Mouse (Mus musculus) E14TG2a.4 (cell line): ENCODE results near the gene Kirrel3.

Source experiments
- H3K27me3 ChIP-seq: 2 replicates; pipeline ENCODE4 v1.6.1; 2014; ENCODE audit warnings: low read length, control low read depth; ENCODE audit not compliant: insufficient read depth
- H3K36me3 ChIP-seq: 2 replicates; pipeline ENCODE4 v1.6.1; 2014; ENCODE audit warnings: low read length, control low read depth; ENCODE audit not compliant: insufficient read depth
- H3K4me1 ChIP-seq: replicated peaks from 2 replicates; pipeline ENCODE4 v1.6.1; 2014; ENCODE audit warnings: low read depth, low read length, control low read depth
- H3K4me3 ChIP-seq: replicated peaks from 2 replicates; pipeline ENCODE4 v1.5.1; 2014; ENCODE audit warnings: mild to moderate bottlenecking, low read length
- H3K9me3 ChIP-seq: 2 replicates; pipeline ENCODE4 v1.6.1; 2014; ENCODE audit warnings: low read length, control low read depth
- CTCF ChIP-seq: conservative IDR thresholded peaks from 2 replicates; pipeline ENCODE4 v1.5.1; 2014; ENCODE audit warnings: low read length
- NANOG ChIP-seq: IDR thresholded peaks from 2 replicates; pipeline ENCODE4 v1.6.1; 2014; ENCODE audit warnings: borderline replicate concordance, low read length, mixed read lengths
- POU5F1 ChIP-seq: IDR thresholded peaks from 2 replicates; pipeline ENCODE4 v1.6.1; 2014; ENCODE audit warnings: low read length, borderline replicate concordance

Gene Kirrel3

DNA sequence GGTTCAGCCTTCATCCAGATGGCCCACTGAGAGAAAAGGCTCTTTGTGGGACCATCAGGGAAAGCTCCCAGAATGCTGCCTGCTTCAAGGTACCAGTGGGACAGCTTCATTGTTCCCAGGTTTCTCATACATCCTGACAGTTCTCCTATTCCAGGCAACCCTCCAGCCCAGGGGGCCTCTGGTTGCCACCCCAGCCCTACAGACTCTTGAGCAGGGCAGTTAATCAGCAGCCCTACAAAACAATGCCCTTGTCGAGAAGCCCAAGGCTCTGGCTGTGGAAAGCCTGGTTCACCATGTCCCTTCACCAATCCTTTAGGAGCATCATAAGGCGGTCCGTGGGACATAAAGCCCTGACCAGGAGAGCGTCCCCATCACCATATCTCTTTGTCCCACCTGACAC lies 567.0 kb downstream of the Kirrel3 start:
- no peaks in the 10 kb centered on the region for H3K9me3 ChIP-seq
- H3K36me3 ChIP-seq: peaks cover 42% of the 10 kb centered on the region
- TF ChIP-seq NANOG: no peak
- no peak overlapping the region for H3K4me3 ChIP-seq
- H3K4me1 ChIP-seq: no peaks in the 10 kb centered on the region
- no peaks in the 10 kb centered on the region for H3K27me3 ChIP-seq

DNA sequence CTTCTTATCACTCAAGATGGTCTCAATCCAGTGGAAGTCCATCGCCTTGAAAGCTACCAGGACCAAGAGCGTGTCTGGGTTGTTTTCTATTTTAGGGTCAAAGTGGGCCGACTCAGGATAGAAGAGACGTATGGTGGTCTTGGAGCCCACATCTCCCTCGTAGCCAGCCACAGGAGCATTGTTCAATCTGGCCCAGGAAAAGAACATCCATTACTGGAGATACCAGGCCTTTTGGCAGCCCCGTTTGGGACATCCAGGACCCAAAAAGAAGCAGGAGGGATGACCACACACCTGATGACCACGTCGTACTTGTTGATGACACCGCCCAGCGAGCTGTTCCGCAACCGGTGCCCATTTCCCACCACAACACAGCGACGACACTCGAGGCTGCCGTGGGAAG lies 567.4 kb downstream of the Kirrel3 start:
- Histone ChIP-seq H3K4me3 (no peak overlapping the region), H3K9me3 (no peaks in the 10 kb centered on the region), H3K36me3 (peaks cover 38% of the 10 kb centered on the region), H3K4me1 (no peaks in the 10 kb centered on the region), H3K27me3 (no peaks in the 10 kb centered on the region)
- TF ChIP-seq CTCF (no peak), POU5F1 (no peak), NANOG (no peak)

DNA sequence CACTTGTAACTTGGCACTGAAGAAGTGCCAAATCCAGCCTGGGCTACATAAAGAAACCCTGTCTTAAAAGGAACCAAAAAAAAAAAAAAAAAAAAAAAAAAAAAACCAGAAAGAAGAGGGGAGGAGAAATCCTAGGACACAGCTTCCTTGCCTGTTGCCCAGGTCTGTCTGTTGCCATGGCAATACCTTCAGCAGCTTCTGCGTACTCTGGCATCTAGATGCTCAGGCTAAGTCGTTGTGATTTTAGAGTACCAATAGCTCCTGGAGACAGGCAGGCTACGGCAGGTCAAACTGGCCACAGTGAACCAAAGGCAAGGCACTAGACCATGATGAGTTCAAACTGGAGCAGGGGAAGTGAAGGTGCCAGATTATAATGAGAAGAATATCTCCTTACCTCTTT lies 568.0 kb downstream of the Kirrel3 start:
- H3K36me3 ChIP-seq: peaks cover 35% of the 10 kb centered on the region
- H3K9me3 ChIP-seq: no peaks in the 10 kb centered on the region
- no peaks in the 10 kb centered on the region for H3K4me1 ChIP-seq
- TF ChIP-seq POU5F1 (no peak), NANOG (no peak), CTCF (no peak)
- H3K27me3 ChIP-seq: no peaks in the 10 kb centered on the region
- H3K4me3 ChIP-seq: no peak overlapping the region

DNA sequence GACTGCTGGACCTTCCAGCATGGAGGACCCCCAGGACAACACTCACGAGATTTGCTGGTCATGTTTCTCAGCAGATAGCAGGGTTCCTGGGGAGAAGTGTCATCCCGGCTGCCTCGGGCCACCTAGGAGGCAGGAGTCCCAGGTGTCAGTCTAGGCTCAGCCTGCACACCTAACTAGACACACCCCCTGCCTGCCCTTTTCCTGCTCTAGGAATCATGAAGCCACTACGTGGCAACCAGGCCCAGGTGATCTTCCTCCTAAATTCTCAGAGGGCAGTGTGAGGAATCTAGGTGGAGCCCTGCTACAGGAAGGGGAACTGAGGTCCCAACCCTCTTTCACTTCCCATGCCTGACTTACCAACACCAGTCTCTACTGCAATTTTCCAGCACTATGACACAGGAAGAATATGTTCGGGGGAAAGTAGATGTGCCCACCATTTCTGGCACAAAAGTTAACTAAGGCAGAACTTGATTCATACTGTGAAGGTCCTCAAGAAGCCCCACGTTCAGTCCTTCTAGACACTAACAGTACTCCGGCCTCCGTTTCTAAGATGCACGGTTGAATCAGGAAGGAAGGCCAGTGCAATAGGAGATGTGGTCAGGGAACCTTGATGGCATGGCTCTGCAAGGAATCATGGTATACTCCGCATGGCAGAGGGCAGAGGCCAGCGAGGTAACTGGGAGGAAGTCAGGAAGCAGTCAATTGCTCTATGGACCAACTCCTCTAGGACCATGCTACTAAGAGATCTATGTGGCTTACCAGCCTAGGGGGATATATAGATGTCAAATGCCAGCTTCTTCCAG lies 570.0 kb downstream of the Kirrel3 start:
- TF ChIP-seq NANOG: no peak
- no peak for TF ChIP-seq POU5F1
- no peak for TF ChIP-seq CTCF
- no peaks in the 10 kb centered on the region for H3K9me3 ChIP-seq
- H3K27me3 ChIP-seq: no peaks in the 10 kb centered on the region
- H3K4me3 ChIP-seq: no peak overlapping the region
- H3K36me3 ChIP-seq: peaks cover 29% of the 10 kb centered on the region
- no peaks in the 10 kb centered on the region for H3K4me1 ChIP-seq

DNA sequence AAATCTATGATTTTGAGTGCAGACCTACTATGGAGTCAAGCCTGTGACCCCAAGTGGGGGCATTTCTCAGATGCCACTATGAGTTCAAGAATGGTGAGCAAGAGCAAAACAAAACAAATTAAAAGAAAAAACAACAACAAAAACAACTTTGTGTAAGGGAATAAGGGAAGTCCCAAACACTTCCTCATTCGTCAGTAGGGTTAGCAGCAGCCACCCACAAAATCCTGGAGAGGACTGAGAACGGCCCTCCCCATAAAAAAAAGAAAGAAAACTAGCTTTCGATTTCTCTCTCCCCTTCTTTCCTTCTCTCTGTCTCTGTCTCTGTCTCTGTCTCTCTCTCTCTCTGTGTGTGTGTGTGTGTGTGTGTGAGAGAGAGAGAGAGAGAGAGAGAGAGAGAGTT lies 570.9 kb downstream of the Kirrel3 start:
- Histone ChIP-seq H3K4me1 (peaks cover 3% of the 10 kb centered on the region), H3K36me3 (peaks cover 20% of the 10 kb centered on the region), H3K9me3 (no peaks in the 10 kb centered on the region), H3K27me3 (no peaks in the 10 kb centered on the region), H3K4me3 (no peak overlapping the region)
- no peak for TF ChIP-seq NANOG

DNA sequence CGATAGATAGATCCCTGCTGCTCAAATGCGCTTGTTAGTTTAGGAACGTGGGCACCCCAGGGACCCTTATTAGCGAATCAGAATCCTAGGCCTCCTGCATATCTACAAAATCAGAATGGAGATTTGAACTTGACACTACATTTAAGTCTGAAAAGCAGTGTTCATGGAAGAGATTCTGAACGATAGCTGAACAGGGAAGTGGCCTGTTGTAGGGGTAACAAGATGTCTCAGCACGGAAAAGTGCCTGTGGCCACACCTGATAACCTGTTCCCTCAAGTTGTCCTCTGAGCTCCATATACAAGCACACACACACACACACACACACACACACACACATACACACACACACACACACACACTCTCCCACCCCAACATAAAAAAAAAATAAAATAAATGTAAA lies 571.9 kb downstream of the Kirrel3 start:
- Histone ChIP-seq H3K27me3 (no peaks in the 10 kb centered on the region), H3K36me3 (peaks cover 12% of the 10 kb centered on the region), H3K9me3 (no peaks in the 10 kb centered on the region), H3K4me3 (no peak overlapping the region), H3K4me1 (peaks cover 4% of the 10 kb centered on the region)
- no peak for TF ChIP-seq CTCF
- no peak for TF ChIP-seq POU5F1
- TF ChIP-seq NANOG: no peak

DNA sequence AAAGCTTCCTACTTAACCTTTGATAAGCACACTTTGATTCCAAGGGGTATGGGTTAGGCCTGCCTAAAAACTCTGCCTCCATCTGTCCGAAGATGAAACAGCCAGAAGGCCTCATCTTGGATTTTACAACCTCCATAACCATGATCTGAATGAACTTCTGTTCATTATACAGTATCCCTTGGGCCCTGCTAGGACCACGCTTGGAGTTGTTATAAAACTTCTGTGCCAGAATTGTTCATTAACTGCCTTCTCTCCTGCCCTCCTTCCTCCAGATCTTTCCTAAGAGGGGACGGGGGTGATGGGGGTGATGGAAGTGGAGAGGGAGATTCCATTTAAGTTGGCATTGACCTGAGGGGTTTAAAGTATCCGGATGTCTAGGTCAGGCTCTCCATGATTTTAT lies 572.5 kb downstream of the Kirrel3 start:
- no peak for TF ChIP-seq NANOG
- no peak for TF ChIP-seq CTCF
- no peak for TF ChIP-seq POU5F1
- H3K27me3 ChIP-seq: no peaks in the 10 kb centered on the region
- peaks cover 4% of the 10 kb centered on the region for H3K4me1 ChIP-seq
- H3K9me3 ChIP-seq: no peaks in the 10 kb centered on the region
- no peak overlapping the region for H3K4me3 ChIP-seq
- peaks cover 6% of the 10 kb centered on the region for H3K36me3 ChIP-seq

DNA sequence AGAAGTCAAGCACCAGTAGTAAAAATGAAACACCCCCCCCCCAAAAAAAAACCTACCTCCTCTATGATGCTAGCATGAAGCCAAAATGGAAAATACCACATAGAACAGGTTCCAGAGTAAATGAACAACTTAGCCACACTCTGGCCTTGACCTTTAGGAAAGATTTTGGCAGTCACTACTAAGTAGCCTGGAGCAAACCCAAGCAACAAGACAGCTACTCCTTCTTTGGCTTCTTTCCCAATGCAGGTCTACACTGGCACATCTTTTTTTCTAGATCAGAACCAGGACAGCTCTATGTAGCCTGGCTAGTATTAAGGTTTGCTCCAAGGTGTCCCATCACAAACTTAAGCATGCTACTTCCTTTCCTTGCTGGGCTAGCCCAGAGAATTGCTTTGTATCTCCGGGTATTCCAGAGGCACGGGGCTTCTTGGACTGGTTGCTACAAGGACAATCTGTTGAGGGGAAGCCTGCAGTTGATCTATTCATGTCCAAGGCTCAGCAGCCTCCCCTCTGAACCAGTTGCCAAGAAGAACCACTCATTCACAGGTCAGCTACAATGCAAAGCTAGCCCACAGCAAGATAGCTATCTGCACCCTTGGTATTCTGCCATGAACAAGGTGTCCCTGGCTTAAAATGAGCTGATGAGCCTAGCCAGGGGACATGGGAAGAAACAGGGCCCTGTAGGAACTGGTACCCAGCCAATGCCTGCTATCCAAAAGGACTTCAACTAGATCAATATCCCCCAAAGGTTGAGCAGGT lies 573.1 kb downstream of the Kirrel3 start:
- Histone ChIP-seq H3K36me3 (peaks cover under 1% of the 10 kb centered on the region; the same call in 1 of the 2 replicates), H3K4me3 (no peak overlapping the region), H3K9me3 (peaks cover 2% of the 10 kb centered on the region; the same call in 1 of the 2 replicates), H3K27me3 (no peaks in the 10 kb centered on the region), H3K4me1 (peaks cover 4% of the 10 kb centered on the region)
- no peak for TF ChIP-seq NANOG
- no peak for TF ChIP-seq CTCF
- TF ChIP-seq POU5F1: no peak
